ENCODE assay signal across 11 mouse cellular contexts in the genomic region with DNA sequence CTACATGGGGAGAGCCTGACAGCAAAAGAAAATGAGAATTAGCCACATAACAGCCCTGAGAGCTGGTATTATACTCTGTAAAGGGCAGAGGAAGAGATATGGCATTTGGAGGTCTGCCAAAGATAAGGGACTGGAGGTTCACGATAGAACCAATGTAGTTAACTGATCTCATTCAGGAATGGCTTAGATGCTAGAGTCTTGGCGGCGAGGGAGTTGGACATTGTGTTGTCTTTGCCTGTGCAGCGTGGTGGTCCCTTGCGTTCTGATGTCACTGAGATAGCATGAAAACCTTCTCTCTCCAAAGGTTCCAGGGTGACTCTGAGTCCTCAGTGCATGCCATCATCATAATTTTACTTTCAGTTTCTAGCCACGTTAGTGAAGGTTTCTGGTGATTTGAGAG.
DNase-seq lines count a peak whose midpoint lies in the region; ATAC-seq and TF ChIP-seq lines count a peak whose summit lies in the region.
"Had no signal": no experiment of that assay in that cellular context is flagged by ENCODE, and none has a peak within 500 bp of the region (broad histone marks: within the 10 kb centered on the region; RNA-seq: fewer than 3 reads in every experiment).

No protein-coding gene starts in this region.

- DNase-seq in gastrocnemius, adult 2 months = no peak
- no peak for DNase-seq in gastrocnemius, postnatal 25 days
- DNase-seq in lung, postnatal 4 days = no peak
- DNase-seq in liver = peak; percentile 28
- no peak for DNase-seq in left cerebral cortex, adult 9 months (ENCODE audit: low spot score in 2 of 2)
- no peak for DNase-seq in hindbrain, embryonic 11.5 days (ENCODE audit: low spot score)
- DNase-seq: cerebellum, adult 18-20 months; lung, postnatal 36 days had no signal

- intact Hi-C loops in gastrocnemius, adult 2 months (cut with DNase I) = no loop called here

- TF ChIP-seq CTCF in gastrocnemius, adult 2 months (IDR thresholded peaks at IDR 0.05) = no peak

- 0 out of 2 replicates have a peak overlapping the region, but pooled peaks have one; percentile 16 for H3K27ac ChIP-seq in gastrocnemius, adult 2 months
- H3K27ac ChIP-seq in lung, embryonic 16.5 days (ENCODE audit: low read length) = no peak overlapping the region
- no peak overlapping the region for H3K27ac ChIP-seq in hindbrain, embryonic 13.5 days
- H3K27ac ChIP-seq in hindbrain, embryonic 11.5 days (ENCODE audit: low read depth, low read length) = no peak overlapping the region
- H3K27ac ChIP-seq: hindbrain, postnatal 0 days had no signal

- peak overlapping the region; percentile 57 for H3K4me3 ChIP-seq in gastrocnemius, adult 2 months
- H3K4me3 ChIP-seq in lung, embryonic 16.5 days (ENCODE audit: low read length) = no peak overlapping the region
- no peak overlapping the region for H3K4me3 ChIP-seq in hindbrain, embryonic 13.5 days
- H3K4me3 ChIP-seq in hindbrain, embryonic 11.5 days (ENCODE audit: low read depth, low read length) = no peak overlapping the region

- whole genome bisulfite sequencing in lung, embryonic 16.5 days = 67% methylated on average over 6 of the region's 6 CpGs
- 93% methylated on average over 6 of the region's 6 CpGs for WGBS in hindbrain, embryonic 13.5 days
- WGBS in hindbrain, embryonic 11.5 days = 93% methylated on average over 6 of the region's 6 CpGs

- H3K4me1 ChIP-seq in lung, embryonic 16.5 days (replicated peaks; ENCODE audit: control insufficient read depth, insufficient read depth, low read length) = peaks cover 28% of the 10 kb centered on the region
- peaks cover 7% of the 10 kb centered on the region for H3K4me1 ChIP-seq in hindbrain, embryonic 13.5 days (replicated peaks)
- H3K4me1 ChIP-seq in hindbrain, embryonic 11.5 days (replicated peaks; ENCODE audit: control insufficient read depth, insufficient read depth, low read length) = peaks cover 5% of the 10 kb centered on the region

- H3K27me3 ChIP-seq in lung, embryonic 16.5 days (ENCODE audit: control insufficient read depth, insufficient read depth, low read depth, low read length) = no peaks in the 10 kb centered on the region
- peaks cover 20% of the 10 kb centered on the region; the same call in 1 of the 2 replicates for H3K27me3 ChIP-seq in hindbrain, embryonic 13.5 days
- no peaks in the 10 kb centered on the region for H3K27me3 ChIP-seq in hindbrain, embryonic 11.5 days (ENCODE audit: control insufficient read depth, insufficient read depth, low read length)

- H3K36me3 ChIP-seq in lung, embryonic 16.5 days (ENCODE audit: control insufficient read depth, insufficient read depth, low read length) = no peaks in the 10 kb centered on the region
- no peaks in the 10 kb centered on the region for H3K36me3 ChIP-seq in hindbrain, embryonic 13.5 days
- no peaks in the 10 kb centered on the region for H3K36me3 ChIP-seq in hindbrain, embryonic 11.5 days (ENCODE audit: control insufficient read depth, insufficient read depth, low read length)

- H3K4me2 ChIP-seq in lung, embryonic 16.5 days (ENCODE audit: low read depth, low read length) = peak overlapping the region; percentile 23; the same call in 1 of the 2 replicates
- H3K4me2 ChIP-seq in hindbrain, embryonic 13.5 days = no peak overlapping the region
- H3K4me2 ChIP-seq in hindbrain, embryonic 11.5 days (replicated peaks; ENCODE audit: low read depth, low read length) = no peak overlapping the region

- no peak for ATAC-seq in lung, embryonic 16.5 days (ENCODE audit: low read depth)
- ATAC-seq in hindbrain, embryonic 13.5 days (ENCODE audit: low FRiP score) = no peak
- no peak for ATAC-seq in hindbrain, embryonic 11.5 days (ENCODE audit: low FRiP score)
- ATAC-seq: hindbrain, postnatal 0 days had no signal

- no peak overlapping the region for H3K9ac ChIP-seq in lung, embryonic 16.5 days (ENCODE audit: low read length)
- H3K9ac ChIP-seq in hindbrain, embryonic 13.5 days = no peak overlapping the region
- no peak overlapping the region for H3K9ac ChIP-seq in hindbrain, embryonic 11.5 days (ENCODE audit: low read depth, low read length)

- no peaks in the 10 kb centered on the region for H3K9me3 ChIP-seq in lung, embryonic 16.5 days (ENCODE audit: control insufficient read depth, low read length)
- no peaks in the 10 kb centered on the region; the same call in 1 of the 2 replicates for H3K9me3 ChIP-seq in hindbrain, embryonic 13.5 days
- no peaks in the 10 kb centered on the region for H3K9me3 ChIP-seq in hindbrain, embryonic 11.5 days (ENCODE audit: control insufficient read depth, low read length)
